Mouse (Mus musculus): ENCODE measurements around the gene Prmt9. TPM values are rescaled to one million over a fixed set of nuclear protein-coding genes. Genes with fewer than 3 reads are reported as not detected.

The Prmt9 gene
- polyA plus RNA-seq, 1 experiment from 2014 or later: 16.7 TPM

DNA sequence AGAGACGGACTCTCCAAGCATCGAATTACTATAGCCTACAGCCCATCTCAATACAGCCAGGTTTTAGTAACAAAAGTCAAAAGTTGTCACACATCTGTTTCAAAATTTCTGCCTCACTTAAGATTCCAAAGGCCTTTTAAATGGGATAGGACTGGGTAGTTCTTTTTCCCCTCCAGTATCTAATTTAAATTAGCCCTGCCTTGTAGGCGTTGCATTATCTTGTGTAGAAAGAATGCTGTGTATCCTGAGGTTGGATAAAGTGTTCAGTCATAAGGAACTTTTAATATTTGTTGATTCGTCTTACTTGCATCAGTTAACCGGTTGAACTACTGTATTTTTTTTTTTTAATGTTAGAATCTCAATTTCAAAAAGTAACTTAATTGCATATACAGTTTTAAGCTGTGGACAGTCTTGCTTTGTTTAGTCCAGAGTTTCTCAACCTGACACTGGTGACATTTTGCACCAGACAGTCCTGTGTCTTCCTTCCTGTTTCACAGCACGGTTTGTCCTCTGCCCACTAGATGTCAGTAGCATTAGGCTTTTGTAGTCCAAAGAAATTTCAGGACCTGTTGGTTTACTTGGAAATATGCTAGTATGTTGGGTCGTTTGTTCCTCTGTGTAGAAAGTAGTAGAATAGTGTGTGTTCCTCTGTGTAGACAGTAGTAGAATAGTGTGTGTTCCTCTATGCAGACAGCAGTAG, 834 bp downstream of the Prmt9 start:
- Histone ChIP-seq H3K4me2 (ENCODE audit: low read length) (peak overlapping the region; percentile 83), H3K4me1 (ENCODE audit: control insufficient read depth in 2 of 2, insufficient read depth in 2 of 2, low read length in 2 of 2) (no peaks in the 10 kb centered on the region), H3K27me3 (ENCODE audit: control insufficient read depth, insufficient read depth, low read length) (no peaks in the 10 kb centered on the region), H3K27ac (replicated peaks in 1 of 2; ENCODE audit: control insufficient read depth in 1 of 2, insufficient read depth in 1 of 2, low read depth in 2 of 2, low read length in 2 of 2) (peak overlapping the region; percentile 64 to 87; a peak in 1 of 4 replicates), H3K9ac (ENCODE audit: low read length) (peak overlapping the region; percentile 96), H3K4me3 (ENCODE audit: control insufficient read depth in 1 of 2, insufficient read depth in 1 of 2, low read depth in 1 of 2, low read length in 2 of 2) (peak overlapping the region; percentile 68 to 90), H3K36me3 (ENCODE audit: control insufficient read depth, insufficient read depth, low read length) (peaks cover 33% of the 10 kb centered on the region), H3K9me3 (ENCODE audit: control insufficient read depth, low read length) (no peaks in the 10 kb centered on the region)
- 18% methylated on average over 7 of the region's 7 CpGs for WGBS
- no peak for ATAC-seq (ENCODE audit: insufficient number of reproducible peaks, insufficient read depth, low FRiP score, low read depth)

DNA sequence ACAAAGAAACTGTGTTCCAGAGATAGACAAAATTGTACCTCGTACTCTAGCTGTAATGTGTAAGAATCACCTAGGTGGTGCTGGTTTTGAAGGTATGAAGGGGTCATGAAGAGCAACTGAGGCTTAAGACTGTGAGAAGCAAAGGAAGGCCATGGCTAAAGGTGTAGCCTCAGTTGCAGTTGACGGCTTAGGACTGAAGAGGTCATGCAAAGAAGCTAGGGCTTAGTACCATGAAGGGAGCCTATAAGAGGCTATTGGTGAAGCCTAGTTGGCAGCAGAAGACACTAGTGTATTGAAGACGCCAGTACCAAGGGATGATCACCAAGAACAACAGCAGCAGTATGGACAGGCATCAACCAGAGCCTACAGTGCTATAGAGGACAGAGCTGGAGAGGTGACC, 3.3 kb downstream of the Prmt9 start:
- 95% methylated on average over 3 of the region's 3 CpGs for WGBS
- no peaks in the 10 kb centered on the region for H3K4me1 ChIP-seq (ENCODE audit: control insufficient read depth in 2 of 2, insufficient read depth in 2 of 2, low read length in 2 of 2)
- no peak overlapping the region for H3K9ac ChIP-seq (ENCODE audit: low read length)
- H3K4me3 ChIP-seq (ENCODE audit: control insufficient read depth in 1 of 2, insufficient read depth in 1 of 2, low read depth in 1 of 2, low read length in 2 of 2): no peak overlapping the region
- H3K27ac ChIP-seq (replicated peaks in 1 of 2; ENCODE audit: control insufficient read depth in 1 of 2, insufficient read depth in 1 of 2, low read depth in 2 of 2, low read length in 2 of 2): no peak overlapping the region
- H3K27me3 ChIP-seq (ENCODE audit: control insufficient read depth, insufficient read depth, low read length): no peaks in the 10 kb centered on the region
- ATAC-seq (ENCODE audit: insufficient number of reproducible peaks, insufficient read depth, low FRiP score, low read depth): no peak
- H3K36me3 ChIP-seq (ENCODE audit: control insufficient read depth, insufficient read depth, low read length): peaks cover 58% of the 10 kb centered on the region
- H3K4me2 ChIP-seq (ENCODE audit: low read length): no peak overlapping the region
- H3K9me3 ChIP-seq (ENCODE audit: control insufficient read depth, low read length): no peaks in the 10 kb centered on the region

DNA sequence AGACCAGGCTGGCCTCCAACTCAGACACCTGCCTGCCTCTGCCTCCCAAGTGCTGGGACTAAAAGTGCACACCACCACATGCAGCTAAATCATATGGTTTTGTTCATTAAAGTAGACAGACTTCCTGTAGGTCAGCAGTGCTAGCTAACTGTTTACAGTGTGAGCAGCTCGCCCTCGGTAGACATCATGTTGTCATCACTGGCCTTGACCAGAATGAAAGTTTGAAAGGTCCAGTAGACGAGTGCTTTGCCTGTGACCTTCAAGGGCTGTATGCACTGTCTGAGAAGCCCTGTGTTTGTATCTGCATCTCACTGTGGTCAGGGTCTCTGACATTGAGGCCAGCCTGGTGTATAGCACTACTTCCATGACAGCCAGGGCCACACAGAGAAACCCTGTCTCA, 12.2 kb downstream of the Prmt9 start:
- WGBS: 73% methylated on average over 3 of the region's 3 CpGs
- H3K36me3 ChIP-seq (ENCODE audit: control insufficient read depth, insufficient read depth, low read length): peaks cover 89% of the 10 kb centered on the region
- H3K9ac ChIP-seq (ENCODE audit: low read length): no peak overlapping the region
- ATAC-seq (ENCODE audit: insufficient number of reproducible peaks, insufficient read depth, low FRiP score, low read depth): no peak
- H3K4me3 ChIP-seq (ENCODE audit: control insufficient read depth in 1 of 2, insufficient read depth in 1 of 2, low read depth in 1 of 2, low read length in 2 of 2): no peak overlapping the region
- no peaks in the 10 kb centered on the region for H3K9me3 ChIP-seq (ENCODE audit: control insufficient read depth, low read length)
- H3K27me3 ChIP-seq (ENCODE audit: control insufficient read depth, insufficient read depth, low read length): no peaks in the 10 kb centered on the region
- H3K4me2 ChIP-seq (ENCODE audit: low read length): no peak overlapping the region
- H3K4me1 ChIP-seq (ENCODE audit: control insufficient read depth in 2 of 2, insufficient read depth in 2 of 2, low read length in 2 of 2): no peaks in the 10 kb centered on the region
- no peak overlapping the region for H3K27ac ChIP-seq (replicated peaks in 1 of 2; ENCODE audit: control insufficient read depth in 1 of 2, insufficient read depth in 1 of 2, low read depth in 2 of 2, low read length in 2 of 2)

DNA sequence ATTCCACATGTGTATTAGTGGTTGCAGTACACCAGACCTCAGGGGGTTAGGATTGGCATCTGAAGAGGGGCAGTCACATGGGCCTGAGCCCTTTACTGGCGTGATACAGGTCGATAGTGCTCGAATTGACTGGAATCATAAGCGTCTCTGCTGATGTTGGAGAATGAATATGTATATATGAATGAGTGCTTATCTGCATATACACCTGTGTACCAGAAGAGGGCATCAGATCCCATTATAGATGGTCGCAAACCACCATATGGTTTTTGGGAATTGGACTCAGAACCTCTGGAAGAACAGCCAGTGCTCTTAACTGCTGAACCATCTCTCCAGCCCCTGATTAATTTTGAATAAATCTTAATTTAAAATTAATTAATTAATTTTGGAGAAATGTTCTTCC, 25.0 kb downstream of the Prmt9 start:
- 87% methylated on average over 5 of the region's 5 CpGs for WGBS
- Histone ChIP-seq H3K36me3 (ENCODE audit: control insufficient read depth, insufficient read depth, low read length) (peaks cover 54% of the 10 kb centered on the region), H3K4me3 (ENCODE audit: control insufficient read depth in 1 of 2, insufficient read depth in 1 of 2, low read depth in 1 of 2, low read length in 2 of 2) (no peak overlapping the region), H3K4me2 (ENCODE audit: low read length) (no peak overlapping the region), H3K27me3 (ENCODE audit: control insufficient read depth, insufficient read depth, low read length) (no peaks in the 10 kb centered on the region), H3K4me1 (ENCODE audit: control insufficient read depth in 2 of 2, insufficient read depth in 2 of 2, low read length in 2 of 2) (0 out of 4 replicates have a peak, but pooled peaks cover 2 to 10% of the 10 kb centered on the region in 2 experiments), H3K27ac (replicated peaks in 1 of 2; ENCODE audit: control insufficient read depth in 1 of 2, insufficient read depth in 1 of 2, low read depth in 2 of 2, low read length in 2 of 2) (no peak overlapping the region), H3K9me3 (ENCODE audit: control insufficient read depth, low read length) (no peaks in the 10 kb centered on the region), H3K9ac (ENCODE audit: low read length) (no peak overlapping the region)
- ATAC-seq (ENCODE audit: insufficient number of reproducible peaks, insufficient read depth, low FRiP score, low read depth): no peak

DNA sequence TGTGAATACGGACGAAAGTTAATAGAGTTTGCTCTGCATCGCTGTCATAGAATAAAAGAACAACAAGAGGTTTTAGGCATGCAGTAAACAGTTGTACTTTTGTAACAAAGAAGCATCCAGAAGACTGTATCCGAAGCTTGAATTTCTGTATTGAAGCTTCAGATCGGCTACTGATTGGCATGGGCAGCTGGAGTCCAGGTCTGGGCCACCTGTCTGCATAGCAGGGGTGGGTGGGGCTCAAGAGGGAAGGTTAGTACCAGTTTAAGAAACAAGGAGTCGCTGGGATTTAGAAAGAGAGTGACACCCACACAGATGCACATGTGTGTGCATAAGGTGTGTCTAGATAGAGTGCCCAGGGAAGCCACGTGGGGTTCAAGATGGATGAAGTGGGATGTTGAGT, 28.5 kb downstream of the Prmt9 start:
- H3K36me3 ChIP-seq (ENCODE audit: control insufficient read depth, insufficient read depth, low read length): peaks cover 61% of the 10 kb centered on the region
- H3K27me3 ChIP-seq (ENCODE audit: control insufficient read depth, insufficient read depth, low read length): no peaks in the 10 kb centered on the region
- 90% methylated on average over 7 of the region's 7 CpGs for WGBS
- H3K9ac ChIP-seq (ENCODE audit: low read length): no peak overlapping the region
- no peak for ATAC-seq (ENCODE audit: insufficient number of reproducible peaks, insufficient read depth, low FRiP score, low read depth)
- H3K27ac ChIP-seq (replicated peaks in 1 of 2; ENCODE audit: control insufficient read depth in 1 of 2, insufficient read depth in 1 of 2, low read depth in 2 of 2, low read length in 2 of 2): no peak overlapping the region
- no peaks in the 10 kb centered on the region for H3K9me3 ChIP-seq (ENCODE audit: control insufficient read depth, low read length)
- H3K4me3 ChIP-seq (ENCODE audit: control insufficient read depth in 1 of 2, insufficient read depth in 1 of 2, low read depth in 1 of 2, low read length in 2 of 2): no peak overlapping the region
- 0 out of 4 replicates have a peak, but pooled peaks cover 2 to 10% of the 10 kb centered on the region in 2 experiments for H3K4me1 ChIP-seq (ENCODE audit: control insufficient read depth in 2 of 2, insufficient read depth in 2 of 2, low read length in 2 of 2)
- H3K4me2 ChIP-seq (ENCODE audit: low read length): no peak overlapping the region

DNA sequence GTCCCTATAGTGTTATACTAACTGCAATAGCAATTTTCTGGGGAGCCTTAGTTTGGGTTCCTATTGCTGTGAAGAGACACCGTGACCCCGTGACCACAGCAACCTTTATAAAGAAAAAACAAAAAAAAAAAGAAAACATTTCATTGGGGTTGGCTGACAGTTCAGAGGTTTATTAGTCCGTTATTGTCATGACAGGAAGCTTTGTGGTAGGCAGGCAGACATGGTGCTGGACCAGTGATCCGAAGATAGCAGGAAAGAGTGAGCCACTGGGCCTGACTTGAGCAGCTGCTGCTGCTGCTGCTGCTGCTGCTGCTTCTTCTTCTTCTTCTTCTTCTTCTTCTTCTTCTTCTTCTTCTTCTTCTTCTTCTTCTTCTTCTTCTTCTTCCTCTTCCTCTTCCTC, 35.0 kb downstream of the Prmt9 start:
- 85% methylated on average over 4 of the region's 4 CpGs for WGBS
- Histone ChIP-seq H3K9me3 (ENCODE audit: control insufficient read depth, low read length) (no peaks in the 10 kb centered on the region), H3K27me3 (ENCODE audit: control insufficient read depth, insufficient read depth, low read length) (no peaks in the 10 kb centered on the region), H3K36me3 (ENCODE audit: control insufficient read depth, insufficient read depth, low read length) (peaks cover 29% of the 10 kb centered on the region), H3K4me1 (ENCODE audit: control insufficient read depth in 2 of 2, insufficient read depth in 2 of 2, low read length in 2 of 2) (no peaks in the 10 kb centered on the region), H3K4me3 (ENCODE audit: control insufficient read depth in 1 of 2, insufficient read depth in 1 of 2, low read depth in 1 of 2, low read length in 2 of 2) (no peak overlapping the region), H3K9ac (ENCODE audit: low read length) (no peak overlapping the region), H3K4me2 (ENCODE audit: low read length) (no peak overlapping the region), H3K27ac (replicated peaks in 1 of 2; ENCODE audit: control insufficient read depth in 1 of 2, insufficient read depth in 1 of 2, low read depth in 2 of 2, low read length in 2 of 2) (no peak overlapping the region)
- ATAC-seq (ENCODE audit: insufficient number of reproducible peaks, insufficient read depth, low FRiP score, low read depth): no peak

DNA sequence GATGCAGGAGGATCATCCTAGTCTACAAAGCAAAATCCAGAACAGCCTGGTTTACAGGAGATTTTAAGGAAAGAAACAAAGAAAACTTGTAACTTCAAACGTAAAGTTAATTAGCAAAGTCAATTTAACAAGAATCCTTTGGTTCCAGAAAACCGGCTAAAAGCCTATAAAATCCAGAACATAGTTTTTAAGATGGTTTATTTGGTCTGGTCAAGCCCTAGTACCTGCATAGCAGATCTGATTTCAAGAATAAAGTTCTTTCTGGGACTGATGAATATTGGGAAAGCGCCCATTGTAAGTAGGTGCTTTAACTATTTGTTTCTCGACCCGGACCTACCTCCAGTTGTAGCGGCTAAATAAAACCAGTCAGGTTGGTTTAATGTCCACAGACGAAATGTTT, 60.4 kb downstream of the Prmt9 start:
- peak overlapping the region; percentile 74 to 75 for H3K4me3 ChIP-seq (ENCODE audit: control insufficient read depth in 1 of 2, insufficient read depth in 1 of 2, low read depth in 1 of 2, low read length in 2 of 2)
- peaks cover 12% of the 10 kb centered on the region for H3K36me3 ChIP-seq (ENCODE audit: control insufficient read depth, insufficient read depth, low read length)
- H3K4me2 ChIP-seq (ENCODE audit: low read length): peak overlapping the region; percentile 84
- 0 out of 2 replicates have a peak, but pooled peaks cover 3% of the 10 kb centered on the region for H3K9me3 ChIP-seq (ENCODE audit: control insufficient read depth, low read length)
- WGBS: 19% methylated on average over 7 of the region's 7 CpGs
- ATAC-seq (ENCODE audit: insufficient number of reproducible peaks, insufficient read depth, low FRiP score, low read depth): no peak
- peak overlapping the region; percentile 75 for H3K9ac ChIP-seq (ENCODE audit: low read length)
- no peak overlapping the region for H3K27ac ChIP-seq (replicated peaks in 1 of 2; ENCODE audit: control insufficient read depth in 1 of 2, insufficient read depth in 1 of 2, low read depth in 2 of 2, low read length in 2 of 2)
- no peaks in the 10 kb centered on the region for H3K27me3 ChIP-seq (ENCODE audit: control insufficient read depth, insufficient read depth, low read length)
- H3K4me1 ChIP-seq (ENCODE audit: control insufficient read depth in 2 of 2, insufficient read depth in 2 of 2, low read length in 2 of 2): peaks cover 0 to 7% of the 10 kb centered on the region in 2 experiments; a peak in 2 of 4 replicates
